In the genomic region with DNA sequence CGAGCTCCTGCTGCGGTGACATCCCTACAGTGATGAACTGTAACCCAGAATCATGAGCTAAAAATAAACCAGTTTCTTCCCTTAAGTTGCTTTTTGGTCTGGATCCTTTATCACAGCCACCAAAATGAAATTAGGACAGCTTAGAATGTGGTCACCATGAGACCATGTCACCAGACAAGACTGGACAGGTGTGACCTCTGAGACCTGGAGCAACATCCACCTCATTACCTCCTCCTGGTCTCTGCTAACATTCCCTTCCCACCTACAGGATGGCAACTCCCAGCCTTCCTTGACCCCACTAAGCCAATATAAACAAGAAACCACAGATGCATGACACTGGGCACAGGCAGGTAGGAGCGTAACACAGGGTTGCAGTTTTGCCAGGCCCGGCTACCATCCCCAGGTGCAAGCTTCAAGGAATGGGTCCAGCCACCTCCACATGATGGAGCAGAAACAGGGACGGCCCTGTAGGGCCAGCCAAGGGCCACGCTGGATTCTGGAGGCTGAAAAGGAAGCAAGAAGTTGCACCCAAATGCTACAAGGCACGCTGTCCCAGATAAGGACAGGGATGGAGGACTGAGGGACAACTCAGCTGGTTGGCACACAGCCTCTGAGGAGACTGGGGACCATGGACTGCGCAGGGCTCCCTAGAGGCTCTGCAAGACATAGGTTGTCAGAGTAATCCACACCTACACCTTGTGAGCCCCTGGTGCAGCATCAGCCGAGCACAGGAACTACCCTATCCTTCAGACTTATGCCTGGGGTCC, we compare ENCODE assay signal across 15 mouse cellular contexts. TPM values are rescaled to one million over a fixed set of nuclear protein-coding genes. Genes with fewer than 3 reads are reported as not detected.
DNase-seq lines count a peak whose midpoint lies in the region; ATAC-seq and TF ChIP-seq lines count a peak whose summit lies in the region.
"Had no signal": no experiment of that assay in that cellular context is flagged by ENCODE, and none has a peak within 500 bp of the region (broad histone marks: within the 10 kb centered on the region; RNA-seq: fewer than 3 reads in every experiment).

No protein-coding gene starts in this region.

- H3K4me3 ChIP-seq in kidney, embryonic 15.5 days (replicated peaks), result no peak overlapping the region
- H3K4me3 ChIP-seq in MEL (ENCODE audit: control insufficient read depth in 1 of 2, insufficient read depth in 1 of 2, low read depth in 2 of 2, low read length in 2 of 2), result no peak overlapping the region
- peak overlapping the region; percentile 39; the same call in 1 of the 2 replicates for H3K4me3 ChIP-seq in liver, embryonic 16.5 days (ENCODE audit: low read depth, low read length)
- no peak overlapping the region for H3K4me3 ChIP-seq in intestine, embryonic 15.5 days (replicated peaks)
- H3K4me3 ChIP-seq: hindbrain, embryonic 12.5 days had no signal

- 0 out of 2 replicates have a peak, but pooled peaks have one; percentile 15 for ATAC-seq in kidney, embryonic 15.5 days (replicated peaks; ENCODE audit: low FRiP score)
- peak; percentile 49 for ATAC-seq in erythroblast, adult 5-6 weeks (replicated peaks; ENCODE audit: low FRiP score, poor library complexity, severe bottlenecking)
- peak; percentile 28 for ATAC-seq in liver, embryonic 16.5 days (ENCODE audit: low read depth)
- ATAC-seq in intestine, embryonic 15.5 days, result no peak

- H3K36me3 ChIP-seq in kidney, embryonic 15.5 days, result no peaks in the 10 kb centered on the region
- H3K36me3 ChIP-seq in MEL (ENCODE audit: control insufficient read depth in 1 of 2, insufficient read depth in 2 of 2, low read length in 2 of 2), result peaks cover 4 to 25% of the 10 kb centered on the region in 2 experiments; a peak in 3 of 4 replicates
- H3K36me3 ChIP-seq in liver, embryonic 16.5 days (ENCODE audit: control insufficient read depth, insufficient read depth), result no peaks in the 10 kb centered on the region
- no peaks in the 10 kb centered on the region for H3K36me3 ChIP-seq in intestine, embryonic 15.5 days
- H3K36me3 ChIP-seq: hindbrain, embryonic 12.5 days had no signal

- TF ChIP-seq POLR2A in MEL (IDR thresholded peaks at IDR 0.05; ENCODE audit: control insufficient read depth in 1 of 2, insufficient read depth in 1 of 2, low read depth in 1 of 2, low read length in 2 of 2, poor library complexity in 1 of 2), result peak in 1 of 2 experiments; percentile 23; a peak in 1 of 4 replicates

- no peaks in the 10 kb centered on the region for H3K9me3 ChIP-seq in kidney, embryonic 15.5 days (replicated peaks)
- no peaks in the 10 kb centered on the region for H3K9me3 ChIP-seq in MEL (replicated peaks; ENCODE audit: insufficient read depth, low read length)
- H3K9me3 ChIP-seq in liver, embryonic 16.5 days (replicated peaks; ENCODE audit: control insufficient read depth, low read length), result no peaks in the 10 kb centered on the region
- no peaks in the 10 kb centered on the region for H3K9me3 ChIP-seq in intestine, embryonic 15.5 days
- H3K9me3 ChIP-seq: hindbrain, embryonic 12.5 days had no signal

- H3K79me2 ChIP-seq in MEL (ENCODE audit: control insufficient read depth, insufficient read depth, low read length, poor library complexity), result peaks cover 54% of the 10 kb centered on the region

- H3K27ac ChIP-seq in kidney, embryonic 15.5 days, result peak overlapping the region; percentile 75; the same call in 1 of the 2 replicates
- peak overlapping the region; percentile 81 for H3K27ac ChIP-seq in MEL (ENCODE audit: control insufficient read depth, low read depth, low read length)
- H3K27ac ChIP-seq in liver, embryonic 16.5 days (ENCODE audit: low read length), result peak overlapping the region; percentile 98
- H3K27ac ChIP-seq in intestine, embryonic 15.5 days, result no peak overlapping the region
- H3K27ac ChIP-seq: hindbrain, embryonic 12.5 days had no signal

- 83% methylated on average over 9 of the region's 9 CpGs for WGBS in kidney, embryonic 15.5 days
- 47% methylated on average over 9 of the region's 9 CpGs for WGBS in liver, embryonic 16.5 days (ENCODE audit: insufficient replicate concordance)
- WGBS in intestine, embryonic 15.5 days, result 96% methylated on average over 9 of the region's 9 CpGs

- no peak for TF ChIP-seq RAD21 in MEL (IDR thresholded peaks at IDR 0.05; ENCODE audit: low read depth, low read length)

- no peak overlapping the region for H3K4me2 ChIP-seq in kidney, embryonic 15.5 days
- H3K4me2 ChIP-seq in liver, embryonic 16.5 days (ENCODE audit: low read depth, low read length), result peak overlapping the region; percentile 81
- H3K4me2 ChIP-seq in intestine, embryonic 15.5 days (replicated peaks), result no peak overlapping the region
- H3K4me2 ChIP-seq: hindbrain, embryonic 12.5 days had no signal

- peaks cover 40% of the 10 kb centered on the region for H3K4me1 ChIP-seq in kidney, embryonic 15.5 days
- H3K4me1 ChIP-seq in MEL (ENCODE audit: control insufficient read depth in 1 of 2, insufficient read depth in 2 of 2, low read length in 2 of 2), result peaks cover 13 to 28% of the 10 kb centered on the region in 2 experiments
- H3K4me1 ChIP-seq in liver, embryonic 16.5 days (ENCODE audit: control insufficient read depth, low read depth, low read length), result peaks cover 72% of the 10 kb centered on the region
- H3K4me1 ChIP-seq in intestine, embryonic 15.5 days (replicated peaks), result peaks cover 19% of the 10 kb centered on the region
- H3K4me1 ChIP-seq: hindbrain, embryonic 12.5 days had no signal

- no peak for TF ChIP-seq EP300 in MEL (IDR thresholded peaks at IDR 0.05; ENCODE audit: low read depth in 1 of 2, low read length in 2 of 2)

- TF ChIP-seq CTCF in MEL (IDR thresholded peaks at IDR 0.05 in 2 of 3, conservative IDR thresholded peaks at IDR 0.05 in 1 of 3; ENCODE audit: control insufficient read depth in 1 of 3, insufficient read depth in 1 of 3, low read depth in 2 of 3, low read length in 3 of 3, poor library complexity in 1 of 3, severe bottlenecking in 1 of 3), result no peak

- no peak overlapping the region for H3K9ac ChIP-seq in kidney, embryonic 15.5 days
- no peak overlapping the region for H3K9ac ChIP-seq in MEL (ENCODE audit: control insufficient read depth, low read depth, low read length, poor library complexity, severe bottlenecking)
- H3K9ac ChIP-seq in liver, embryonic 16.5 days (ENCODE audit: low read depth, low read length), result peak overlapping the region; percentile 73
- no peak overlapping the region for H3K9ac ChIP-seq in intestine, embryonic 15.5 days
- H3K9ac ChIP-seq: hindbrain, embryonic 12.5 days had no signal

- intact Hi-C loops in left cerebral cortex, postnatal 14 days (cut with DNase I), result no loop called here

- DNase-seq in kidney, postnatal 10 days, result no peak
- no peak for DNase-seq in MEL (ENCODE audit: low read depth, low spot score)
- DNase-seq in left cerebral cortex, postnatal 14 days (ENCODE audit: low spot score in 2 of 2), result no peak
- DNase-seq: adrenal gland, adult 2 months; cerebellum, postnatal 25 days; kidney, adult 2 months; left cerebral cortex, postnatal 4 days; right cerebral cortex, postnatal 14 days had no signal

- H3K27me3 ChIP-seq in kidney, embryonic 15.5 days, result no peaks in the 10 kb centered on the region
- no peaks in the 10 kb centered on the region for H3K27me3 ChIP-seq in MEL (ENCODE audit: control insufficient read depth in 1 of 2, insufficient read depth in 2 of 2, low read length in 2 of 2)
- H3K27me3 ChIP-seq in liver, embryonic 16.5 days (ENCODE audit: control insufficient read depth, insufficient read depth, low read depth, low read length), result no peaks in the 10 kb centered on the region
- no peaks in the 10 kb centered on the region for H3K27me3 ChIP-seq in intestine, embryonic 15.5 days (replicated peaks)
- H3K27me3 ChIP-seq: CH12.LX; hindbrain, embryonic 12.5 days; megakaryocyte, embryonic 14.5 days had no signal

TF ChIP-seq in MEL, 35 proteins besides CTCF, POLR2A, EP300 and RAD21:
- TF ChIP-seq MAX (IDR thresholded peaks at IDR 0.05; ENCODE audit: low read length) (0 out of 2 replicates have a peak, but pooled peaks have one; percentile 31), MAZ (IDR thresholded peaks at IDR 0.05; ENCODE audit: low read depth, low read length) (no peak)

RNA-seq across cellular contexts. Expression of gene Piezo1, which starts 12.6 kb away (rescaled TPM):
- 13.2 and 17.8 TPM in 2 replicates for polyA plus RNA-seq in kidney, embryonic 15.5 days (2015; fragmentation: Nextera tagmentation; extraction: Ambion mirVana)
- 144 and 155 TPM in 2 replicates for total RNA-seq in MEL (2012; rRNA removed)
- 100 to 1,000 TPM in 1 of 2 experiments, 10 to 100 TPM in 1; 35.1 to 223 TPM for polyA plus RNA-seq in MEL (2012; ENCODE audit: insufficient read depth in 1 of 2, insufficient read length in 2 of 2, low read depth in 1 of 2, low replicate concordance in 2 of 2, missing spikeins in 1 of 2)
- total RNA-seq in erythroblast, adult 5-6 weeks (2015; ENCODE audit: low replicate concordance), result 12.1 and 17.1 TPM in 2 replicates
- 14.7 and 23.0 TPM in 2 replicates for total RNA-seq in erythroblast, adult 5-6 weeks (2017; ENCODE audit: low replicate concordance)
- polyA plus RNA-seq in liver, embryonic 16.5 days (2015; fragmentation: Nextera tagmentation; extraction: Ambion mirVana), result 11.3 and 15.5 TPM in 2 replicates
- polyA plus RNA-seq in intestine, embryonic 15.5 days (2015; fragmentation: Nextera tagmentation; extraction: Ambion mirVana), result 10.8 and 12.2 TPM in 2 replicates
- 10 to 100 TPM; 10.1 to 12.2 TPM for total RNA-seq in left cerebral cortex, postnatal 14 days (2021)

RNA-seq across cellular contexts. Expression of gene Cdt1, which starts 29.3 kb away (rescaled TPM):
- 40.8 and 50.4 TPM in 2 replicates for polyA plus RNA-seq in kidney, embryonic 15.5 days (2015; fragmentation: Nextera tagmentation; extraction: Ambion mirVana)
- 64.3 and 74.6 TPM in 2 replicates for total RNA-seq in MEL (2012; rRNA removed)
- polyA plus RNA-seq in MEL (2012; ENCODE audit: insufficient read depth in 1 of 2, insufficient read length in 2 of 2, low read depth in 1 of 2, low replicate concordance in 2 of 2, missing spikeins in 1 of 2), result 10 to 100 TPM in 1 of 2 experiments, not detected in 1; 84.5 TPM
- 16.1 and 24.2 TPM in 2 replicates for total RNA-seq in erythroblast, adult 5-6 weeks (2015; ENCODE audit: low replicate concordance)
- total RNA-seq in erythroblast, adult 5-6 weeks (2017; ENCODE audit: low replicate concordance), result 38.2 and 47.5 TPM in 2 replicates
- polyA plus RNA-seq in liver, embryonic 16.5 days (2015; fragmentation: Nextera tagmentation; extraction: Ambion mirVana), result 34.7 and 41.1 TPM in 2 replicates
- polyA plus RNA-seq in intestine, embryonic 15.5 days (2015; fragmentation: Nextera tagmentation; extraction: Ambion mirVana), result 40.3 and 41.8 TPM in 2 replicates
- total RNA-seq in left cerebral cortex, postnatal 14 days (2021), result 1 to 10 TPM; 2.2 to 3.5 TPM

RNA-seq across cellular contexts. Expression of gene Aprt, which starts 38.2 kb away (rescaled TPM):
- 333 and 353 TPM in 2 replicates for polyA plus RNA-seq in kidney, embryonic 15.5 days (2015; fragmentation: Nextera tagmentation; extraction: Ambion mirVana)
- 239 and 243 TPM in 2 replicates for total RNA-seq in MEL (2012; rRNA removed)
- polyA plus RNA-seq in MEL (2012; ENCODE audit: insufficient read depth in 1 of 2, insufficient read length in 2 of 2, low read depth in 1 of 2, low replicate concordance in 2 of 2, missing spikeins in 1 of 2), result 100 to 1,000 TPM in 1 of 2 experiments, not detected in 1; 287 TPM
- 77.1 and 85.7 TPM in 2 replicates for total RNA-seq in erythroblast, adult 5-6 weeks (2015; ENCODE audit: low replicate concordance)
- 20.6 and 30.2 TPM in 2 replicates for total RNA-seq in erythroblast, adult 5-6 weeks (2017; ENCODE audit: low replicate concordance)
- 196 and 204 TPM in 2 replicates for polyA plus RNA-seq in liver, embryonic 16.5 days (2015; fragmentation: Nextera tagmentation; extraction: Ambion mirVana)
- 545 and 612 TPM in 2 replicates for polyA plus RNA-seq in intestine, embryonic 15.5 days (2015; fragmentation: Nextera tagmentation; extraction: Ambion mirVana)
- 10 to 100 TPM; 73.7 to 81.1 TPM for total RNA-seq in left cerebral cortex, postnatal 14 days (2021)
